Mouse (Mus musculus): ENCODE measurements around the gene Ube2g1. TPM values are rescaled to one million over a fixed set of nuclear protein-coding genes. Genes with fewer than 3 reads are reported as not detected.
A peak's percentile ranks its signal among the peaks of the same experiment; 100 is the strongest.

Gene Ube2g1
- polyA plus RNA-seq, 1 experiment from 2014 or later = 62.9 TPM

- Histone ChIP-seq H3K4me1 (replicated peaks; ENCODE audit: control insufficient read depth, insufficient read depth, low read length) (no peaks in the 10 kb centered on the region), H3K27me3 (replicated peaks; ENCODE audit: control insufficient read depth, insufficient read depth, low read length) (0 out of 2 replicates have a peak, but pooled peaks cover 4% of the 10 kb centered on the region), H3K27ac (ENCODE audit: low read depth) (no peak overlapping the region), H3K9ac (ENCODE audit: low read length) (no peak overlapping the region), H3K4me2 (ENCODE audit: low read length) (peak overlapping the region; percentile 36), H3K9me3 (ENCODE audit: control insufficient read depth, low read length) (no peaks in the 10 kb centered on the region), H3K36me3 (ENCODE audit: control insufficient read depth, insufficient read depth, low read length) (no peaks in the 10 kb centered on the region), H3K4me3 (ENCODE audit: low read depth, low read length) (0 out of 2 replicates have a peak overlapping the region, but pooled peaks have one; percentile 18)
- WGBS = 2% methylated on average over 18 of the region's 18 CpGs
- DNase-seq (ENCODE audit: low spot score) (peak; percentile 93), ATAC-seq (replicated peaks; ENCODE audit: low FRiP score, low TSS enrichment, low read depth) (peak; percentile 61; the same call in 1 of the 2 replicates)
These were observed 36.6 kb upstream of the Ube2g1 start for GRCm38 (mm10) chr11:72570319-72570979.

- Histone ChIP-seq H3K4me3 (ENCODE audit: low read depth, low read length) (no peak overlapping the region), H3K4me1 (replicated peaks; ENCODE audit: control insufficient read depth, insufficient read depth, low read length) (0 out of 2 replicates have a peak, but pooled peaks cover 2% of the 10 kb centered on the region), H3K9ac (ENCODE audit: low read length) (no peak overlapping the region), H3K27ac (ENCODE audit: low read depth) (no peak overlapping the region), H3K9me3 (ENCODE audit: control insufficient read depth, low read length) (no peaks in the 10 kb centered on the region), H3K27me3 (replicated peaks; ENCODE audit: control insufficient read depth, insufficient read depth, low read length) (0 out of 2 replicates have a peak, but pooled peaks cover 10% of the 10 kb centered on the region), H3K36me3 (ENCODE audit: control insufficient read depth, insufficient read depth, low read length) (no peaks in the 10 kb centered on the region), H3K4me2 (ENCODE audit: low read length) (no peak overlapping the region)
- 90% methylated on average over 1 of the region's 1 CpGs for WGBS
- DNase-seq (ENCODE audit: low spot score) = no peak
- ATAC-seq (replicated peaks; ENCODE audit: low FRiP score, low TSS enrichment, low read depth) = no peak
These were observed 33.3 kb upstream of the Ube2g1 start for GRCm38 (mm10) chr11:72573819-72574218.

- H3K9me3 ChIP-seq (ENCODE audit: control insufficient read depth, low read length) = no peaks in the 10 kb centered on the region
- H3K27me3 ChIP-seq (replicated peaks; ENCODE audit: control insufficient read depth, insufficient read depth, low read length) = 0 out of 2 replicates have a peak, but pooled peaks cover 9% of the 10 kb centered on the region
- peak overlapping the region; percentile 27 for H3K4me3 ChIP-seq (ENCODE audit: low read depth, low read length)
- no peaks in the 10 kb centered on the region for H3K36me3 ChIP-seq (ENCODE audit: control insufficient read depth, insufficient read depth, low read length)
- 0 out of 2 replicates have a peak, but pooled peaks cover 2% of the 10 kb centered on the region for H3K4me1 ChIP-seq (replicated peaks; ENCODE audit: control insufficient read depth, insufficient read depth, low read length)
- H3K4me2 ChIP-seq (ENCODE audit: low read length) = peak overlapping the region; percentile 57
- ATAC-seq (replicated peaks; ENCODE audit: low FRiP score, low TSS enrichment, low read depth) = no peak
- WGBS = 20% methylated on average over 7 of the region's 7 CpGs
- 0 out of 2 replicates have a peak overlapping the region, but pooled peaks have one; percentile 1 for H3K9ac ChIP-seq (ENCODE audit: low read length)
- no peak overlapping the region for H3K27ac ChIP-seq (ENCODE audit: low read depth)
- no peak for DNase-seq (ENCODE audit: low spot score)
These were observed 31.0 kb upstream of the Ube2g1 start for GRCm38 (mm10) chr11:72576111-72576465.

DNA sequence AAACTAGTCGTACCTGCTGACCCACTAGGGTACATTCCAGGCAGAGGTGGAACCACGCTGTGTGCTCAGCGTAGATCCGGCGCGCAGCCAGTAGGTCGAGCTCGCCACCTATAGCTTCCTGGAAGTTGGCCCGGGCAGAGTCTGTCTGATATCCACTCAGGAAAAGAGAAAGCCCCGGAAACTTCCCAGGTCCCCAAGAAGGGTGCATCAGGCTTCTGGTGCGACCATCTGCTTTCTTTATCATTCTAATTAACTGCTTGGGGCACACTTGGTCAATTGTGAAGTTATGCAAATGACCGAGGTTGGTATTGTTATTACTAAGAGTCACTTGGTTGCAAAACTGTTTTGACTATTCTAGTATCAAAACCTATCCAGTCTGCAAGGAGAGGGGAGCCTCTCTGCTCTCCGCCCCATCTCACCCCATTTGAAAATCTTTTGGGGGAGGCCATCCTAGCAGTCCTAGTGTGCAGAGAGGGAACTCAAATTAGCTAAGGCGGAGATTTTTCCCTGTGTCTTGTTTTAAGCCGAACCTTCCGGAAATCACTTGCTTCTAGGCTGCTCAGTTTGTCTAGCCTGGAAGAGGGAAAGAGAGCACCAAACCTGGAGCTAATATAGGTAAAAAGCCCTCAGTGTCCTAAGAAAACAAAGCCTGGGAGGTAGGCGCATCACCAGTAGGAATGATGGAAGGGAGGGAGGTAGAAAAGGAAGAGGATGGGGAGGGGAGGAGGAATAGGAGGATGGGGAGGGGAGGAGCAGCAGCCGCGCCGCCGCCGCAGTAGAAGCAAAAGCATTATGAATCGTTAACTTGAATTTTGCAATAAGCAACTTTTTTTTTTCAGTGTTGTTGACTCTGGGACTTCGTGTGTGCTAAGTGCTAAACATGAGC is 30.4 kb upstream of the Ube2g1 start:
- DNase-seq (ENCODE audit: low spot score) = peak; percentile 56
- H3K9ac ChIP-seq (ENCODE audit: low read length) = peak overlapping the region; percentile 20; the same call in 1 of the 2 replicates
- peak overlapping the region; percentile 57 for H3K4me2 ChIP-seq (ENCODE audit: low read length)
- H3K36me3 ChIP-seq (ENCODE audit: control insufficient read depth, insufficient read depth, low read length) = no peaks in the 10 kb centered on the region
- 4% methylated on average over 24 of the region's 24 CpGs for WGBS
- ATAC-seq (replicated peaks; ENCODE audit: low FRiP score, low TSS enrichment, low read depth) = 0 out of 2 replicates have a peak, but pooled peaks have one; percentile 43
- H3K4me1 ChIP-seq (replicated peaks; ENCODE audit: control insufficient read depth, insufficient read depth, low read length) = 0 out of 2 replicates have a peak, but pooled peaks cover 2% of the 10 kb centered on the region
- H3K27ac ChIP-seq (ENCODE audit: low read depth) = no peak overlapping the region
- no peaks in the 10 kb centered on the region for H3K9me3 ChIP-seq (ENCODE audit: control insufficient read depth, low read length)
- H3K27me3 ChIP-seq (replicated peaks; ENCODE audit: control insufficient read depth, insufficient read depth, low read length) = 0 out of 2 replicates have a peak, but pooled peaks cover 6% of the 10 kb centered on the region
- peak overlapping the region; percentile 27 for H3K4me3 ChIP-seq (ENCODE audit: low read depth, low read length)

DNA sequence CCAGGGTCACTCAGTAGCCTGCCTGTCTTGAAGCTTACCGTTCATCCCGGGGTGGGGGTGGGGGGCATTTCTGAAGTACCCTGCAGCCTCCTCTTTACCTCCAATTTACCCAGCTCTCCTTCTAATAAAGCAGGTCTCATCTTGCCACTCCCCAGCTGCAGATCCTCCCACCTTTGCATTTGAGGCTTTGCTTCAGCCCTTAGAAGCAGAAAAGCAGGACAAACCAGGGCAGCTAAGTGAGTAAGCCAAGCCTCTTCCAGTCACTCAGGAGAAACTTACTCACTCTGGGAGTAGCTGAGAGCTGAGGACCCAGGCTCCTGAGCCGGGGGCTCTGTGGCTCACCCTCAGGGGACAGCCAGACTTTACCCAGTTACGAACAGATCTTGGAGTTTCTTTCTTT is 28.6 kb upstream of the Ube2g1 start:
- Histone ChIP-seq H3K27ac (ENCODE audit: low read depth) (no peak overlapping the region), H3K9me3 (ENCODE audit: control insufficient read depth, low read length) (no peaks in the 10 kb centered on the region), H3K4me2 (ENCODE audit: low read length) (no peak overlapping the region), H3K36me3 (ENCODE audit: control insufficient read depth, insufficient read depth, low read length) (no peaks in the 10 kb centered on the region), H3K4me3 (ENCODE audit: low read depth, low read length) (no peak overlapping the region), H3K4me1 (replicated peaks; ENCODE audit: control insufficient read depth, insufficient read depth, low read length) (0 out of 2 replicates have a peak, but pooled peaks cover 2% of the 10 kb centered on the region), H3K9ac (ENCODE audit: low read length) (no peak overlapping the region), H3K27me3 (replicated peaks; ENCODE audit: control insufficient read depth, insufficient read depth, low read length) (0 out of 2 replicates have a peak, but pooled peaks cover 6% of the 10 kb centered on the region)
- ATAC-seq (replicated peaks; ENCODE audit: low FRiP score, low TSS enrichment, low read depth) (no peak), DNase-seq (ENCODE audit: low spot score) (no peak)
- 78% methylated on average over 4 of the region's 4 CpGs for WGBS

GRCm38 (mm10) chr11:72581609-72582447 is 25.3 kb upstream of the Ube2g1 start:
- no peak overlapping the region for H3K4me3 ChIP-seq (ENCODE audit: low read depth, low read length)
- H3K27ac ChIP-seq (ENCODE audit: low read depth) = no peak overlapping the region
- 0 out of 2 replicates have a peak, but pooled peaks cover 6% of the 10 kb centered on the region for H3K27me3 ChIP-seq (replicated peaks; ENCODE audit: control insufficient read depth, insufficient read depth, low read length)
- no peak overlapping the region for H3K4me2 ChIP-seq (ENCODE audit: low read length)
- DNase-seq (ENCODE audit: low spot score) (no peak), ATAC-seq (replicated peaks; ENCODE audit: low FRiP score, low TSS enrichment, low read depth) (no peak)
- H3K9me3 ChIP-seq (ENCODE audit: control insufficient read depth, low read length) = no peaks in the 10 kb centered on the region
- 77% methylated on average over 8 of the region's 8 CpGs for WGBS
- H3K4me1 ChIP-seq (replicated peaks; ENCODE audit: control insufficient read depth, insufficient read depth, low read length) = no peaks in the 10 kb centered on the region
- H3K36me3 ChIP-seq (ENCODE audit: control insufficient read depth, insufficient read depth, low read length) = no peaks in the 10 kb centered on the region
- H3K9ac ChIP-seq (ENCODE audit: low read length) = no peak overlapping the region

DNA sequence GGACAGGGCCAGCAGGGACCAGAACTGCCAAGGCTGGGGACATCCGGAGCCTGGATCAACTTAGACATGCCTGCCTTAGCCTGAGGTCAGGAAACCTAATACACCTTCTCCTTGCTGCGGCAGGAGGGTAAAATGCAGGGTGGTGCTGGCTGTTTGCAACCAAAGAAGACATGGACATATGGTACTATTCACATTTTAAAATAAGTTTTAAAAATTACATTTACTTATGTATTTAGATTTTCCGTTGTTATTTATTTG is 24.7 kb upstream of the Ube2g1 start:
- H3K4me1 ChIP-seq (replicated peaks; ENCODE audit: control insufficient read depth, insufficient read depth, low read length) = no peaks in the 10 kb centered on the region
- H3K27ac ChIP-seq (ENCODE audit: low read depth) = no peak overlapping the region
- H3K9ac ChIP-seq (ENCODE audit: low read length) = no peak overlapping the region
- no peak for ATAC-seq (replicated peaks; ENCODE audit: low FRiP score, low TSS enrichment, low read depth)
- no peaks in the 10 kb centered on the region for H3K36me3 ChIP-seq (ENCODE audit: control insufficient read depth, insufficient read depth, low read length)
- 77% methylated on average over 3 of the region's 3 CpGs for WGBS
- no peak overlapping the region for H3K4me2 ChIP-seq (ENCODE audit: low read length)
- no peak for DNase-seq (ENCODE audit: low spot score)
- no peak overlapping the region for H3K4me3 ChIP-seq (ENCODE audit: low read depth, low read length)
- H3K9me3 ChIP-seq (ENCODE audit: control insufficient read depth, low read length) = no peaks in the 10 kb centered on the region
- H3K27me3 ChIP-seq (replicated peaks; ENCODE audit: control insufficient read depth, insufficient read depth, low read length) = 0 out of 2 replicates have a peak, but pooled peaks cover 6% of the 10 kb centered on the region

GRCm38 (mm10) chr11:72583092-72583491 is 24.0 kb upstream of the Ube2g1 start:
- Histone ChIP-seq H3K9me3 (ENCODE audit: control insufficient read depth, low read length) (no peaks in the 10 kb centered on the region), H3K4me1 (replicated peaks; ENCODE audit: control insufficient read depth, insufficient read depth, low read length) (no peaks in the 10 kb centered on the region), H3K4me3 (ENCODE audit: low read depth, low read length) (no peak overlapping the region), H3K27ac (ENCODE audit: low read depth) (no peak overlapping the region), H3K4me2 (ENCODE audit: low read length) (no peak overlapping the region), H3K36me3 (ENCODE audit: control insufficient read depth, insufficient read depth, low read length) (no peaks in the 10 kb centered on the region), H3K27me3 (replicated peaks; ENCODE audit: control insufficient read depth, insufficient read depth, low read length) (no peaks in the 10 kb centered on the region), H3K9ac (ENCODE audit: low read length) (no peak overlapping the region)
- DNase-seq (ENCODE audit: low spot score) (no peak), ATAC-seq (replicated peaks; ENCODE audit: low FRiP score, low TSS enrichment, low read depth) (no peak)
- 81% methylated on average over 2 of the region's 2 CpGs for WGBS

All from intestine, embryonic 14.5 days (tissue).